8 mouse cellular contexts compared by ENCODE assay signal in genomic region chr5:38219771-38220307, GRCm38 (mm10). TPM values are rescaled to one million over a fixed set of nuclear protein-coding genes. Genes with fewer than 3 reads are reported as not detected.
DNase-seq lines count a peak whose midpoint lies in the region; ATAC-seq and TF ChIP-seq lines count a peak whose summit lies in the region.

No protein-coding gene starts in this region.

- TF ChIP-seq POLR2A in spleen, adult 2 months (IDR thresholded peaks at IDR 0.05; ENCODE audit: low read depth, low read length): no peak

- no peak for TF ChIP-seq CTCF in spleen, adult 2 months (IDR thresholded peaks at IDR 0.05; ENCODE audit: extremely low read depth, insufficient read depth, insufficient read length, insufficient replicate concordance)

- no peaks in the 10 kb centered on the region for H3K9me3 ChIP-seq in hindbrain, embryonic 13.5 days

- DNase-seq in cerebellum, adult 8-10 months: no peak
- no peak for DNase-seq in spleen, adult 2 months (ENCODE audit: low read depth in 1 of 2, low spot score in 2 of 2)
- no peak for DNase-seq in spleen, postnatal 36 days (ENCODE audit: low spot score in 2 of 2)
- peak; percentile 6 for DNase-seq in lung, postnatal 10 days
- DNase-seq in right cerebral cortex, postnatal 36 days (ENCODE audit: low spot score in 2 of 2): peak; percentile 53 to 55
- no peak for DNase-seq in yolk sac, embryonic 10.5 days (ENCODE audit: low spot score)

- H3K27me3 ChIP-seq in spleen, adult 2 months (ENCODE audit: control insufficient read depth, insufficient read depth, low read length): no peaks in the 10 kb centered on the region
- H3K27me3 ChIP-seq in hindbrain, embryonic 13.5 days: no peaks in the 10 kb centered on the region

- H3K4me1 ChIP-seq in spleen, adult 2 months (ENCODE audit: control insufficient read depth, insufficient read depth, insufficient read length): peaks cover 6% of the 10 kb centered on the region; the same call in 1 of the 2 replicates
- peaks cover 34% of the 10 kb centered on the region for H3K4me1 ChIP-seq in hindbrain, embryonic 13.5 days (replicated peaks)

- peak overlapping the region; percentile 93 for H3K4me3 ChIP-seq in spleen, adult 2 months (ENCODE audit: extremely low read depth, insufficient read depth, insufficient read length)
- H3K4me3 ChIP-seq in hindbrain, embryonic 13.5 days: peak overlapping the region; percentile 83

- H3K27ac ChIP-seq in spleen, adult 2 months (ENCODE audit: insufficient read depth, low read length): peak overlapping the region; percentile 70
- peak overlapping the region; percentile 86 for H3K27ac ChIP-seq in hindbrain, embryonic 13.5 days

- under 1% methylated on average over 35 of the region's 35 CpGs for WGBS in spleen, adult 2 months
- 1% methylated on average over 35 of the region's 35 CpGs for WGBS in hindbrain, embryonic 13.5 days

- peak overlapping the region; percentile 92 for H3K4me2 ChIP-seq in hindbrain, embryonic 13.5 days

- peak overlapping the region; percentile 95 for H3K9ac ChIP-seq in hindbrain, embryonic 13.5 days

- H3K36me3 ChIP-seq in spleen, adult 2 months (ENCODE audit: control insufficient read depth, insufficient read depth, low read length): peaks cover 4% of the 10 kb centered on the region; the same call in 1 of the 2 replicates
- H3K36me3 ChIP-seq in hindbrain, embryonic 13.5 days: peaks cover 36% of the 10 kb centered on the region

- peak; percentile 4; the same call in 1 of the 2 replicates for ATAC-seq in cerebellum, adult (ENCODE audit: insufficient number of reproducible peaks, low FRiP score, low TSS enrichment)
- peak; percentile 87 for ATAC-seq in hindbrain, embryonic 13.5 days (ENCODE audit: low FRiP score)

RNA-seq across cellular contexts. Expression of gene Zbtb49, which starts 0.4 kb away (rescaled TPM):
- 17.2 and 21.1 TPM in 2 replicates for polyA plus RNA-seq in spleen, adult 2 months (2012; rRNA removed)
- 20.4 and 23.6 TPM in 2 replicates for polyA plus RNA-seq in hindbrain, embryonic 13.5 days (2015; fragmentation: Nextera tagmentation; extraction: Ambion mirVana)

RNA-seq across cellular contexts. Expression of gene Lyar, which starts 0.4 kb away (rescaled TPM):
- 3.1 and 3.9 TPM in 2 replicates for polyA plus RNA-seq in spleen, adult 2 months (2012; rRNA removed)
- polyA plus RNA-seq in hindbrain, embryonic 13.5 days (2015; fragmentation: Nextera tagmentation; extraction: Ambion mirVana): 55.7 and 58.4 TPM in 2 replicates

RNA-seq across cellular contexts. Expression of gene Tmem128, which starts 40.1 kb away (rescaled TPM):
- 21.4 and 21.7 TPM in 2 replicates for polyA plus RNA-seq in spleen, adult 2 months (2012; rRNA removed)
- polyA plus RNA-seq in hindbrain, embryonic 13.5 days (2015; fragmentation: Nextera tagmentation; extraction: Ambion mirVana): 101 and 104 TPM in 2 replicates

RNA-seq across cellular contexts. Expression of gene Otop1, which starts 55.9 kb away (rescaled TPM):
- 0.02 and 0.04 TPM in 2 replicates for polyA plus RNA-seq in spleen, adult 2 months (2012; rRNA removed)
- not detected in 2 replicates for polyA plus RNA-seq in hindbrain, embryonic 13.5 days (2015; fragmentation: Nextera tagmentation; extraction: Ambion mirVana)

Comparison
In these comparisons a context has a peak if more than half of its experiments do, and no peak if none do; other contexts are left out.
1. DNase-seq: peak in lung, postnatal 10 days (single experiment) and right cerebral cortex, postnatal 36 days (2 of 2); none in cerebellum, adult 8-10 months (single experiment), spleen, adult 2 months (0 of 2), spleen, postnatal 36 days (0 of 2) and yolk sac, embryonic 10.5 days (single experiment).
2. RNA of gene Lyar, which starts 0.4 kb away (polyA plus RNA-seq): 55.7 to 58.4 TPM in hindbrain, embryonic 13.5 days; 3.1 to 3.9 TPM in spleen, adult 2 months; every median in the first group is over 10 times any median in the second.